Mouse (Mus musculus): ENCODE data around the gene Syndig1.
A peak's percentile ranks its signal among the peaks of the same experiment; 100 is the strongest.

Syndig1 gene

GRCm38 (mm10) chr2:149828911-149829310, at the start of gene Syndig1:
Syndig1 (plus strand) TSS chr2:149829211.
- no peak for DNase-seq

GRCm38 (mm10) chr2:149798613-149799012, 30.4 kb upstream of the Syndig1 start:
- no peak for DNase-seq

DNA sequence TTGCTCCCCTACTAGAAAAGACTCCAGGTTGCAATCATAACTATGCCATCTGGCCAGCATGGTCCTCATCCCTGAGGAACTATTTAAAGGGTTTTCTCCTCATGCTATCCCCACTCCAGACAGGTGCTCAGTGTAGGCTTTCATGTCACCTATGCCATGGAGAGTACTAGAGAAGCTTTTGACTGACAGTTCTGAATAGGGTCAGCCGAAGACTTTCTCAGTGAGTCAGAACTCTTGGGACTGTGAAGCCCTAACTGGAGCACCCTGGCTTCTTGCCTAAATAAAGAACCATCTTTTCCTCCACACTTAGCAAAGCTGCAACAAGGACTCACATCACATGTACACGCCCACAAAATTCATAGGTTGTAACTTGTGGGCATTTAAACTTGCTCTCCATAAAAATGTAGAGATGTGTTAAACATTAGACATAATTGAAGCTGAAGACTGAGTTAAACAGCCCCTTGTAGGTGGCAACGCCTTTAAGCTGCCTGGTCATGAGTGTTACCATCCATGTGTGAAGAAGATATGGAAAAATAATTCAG, 24.3 kb upstream of the Syndig1 start:
- DNase-seq, result no peak

DNA sequence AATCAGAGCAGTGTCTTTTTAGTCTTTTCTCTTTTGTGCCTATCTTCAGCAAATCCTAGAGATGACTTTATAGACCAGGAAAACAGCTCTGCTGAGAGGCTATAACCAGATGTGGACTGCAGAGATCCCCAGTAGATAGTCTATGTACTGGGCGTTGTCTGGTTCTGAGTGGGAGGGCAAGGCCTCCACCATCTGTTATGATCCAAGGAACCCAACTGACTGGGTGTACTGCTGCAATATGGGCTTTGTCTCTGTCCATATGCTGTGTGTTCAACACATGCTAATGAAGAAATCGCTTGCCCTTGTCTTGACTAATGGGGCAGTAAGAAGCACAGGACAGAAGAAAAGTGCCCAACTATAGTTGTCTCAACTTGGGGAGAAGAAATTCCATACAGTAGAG, 23.8 kb upstream of the Syndig1 start:
- no peak for DNase-seq

DNA sequence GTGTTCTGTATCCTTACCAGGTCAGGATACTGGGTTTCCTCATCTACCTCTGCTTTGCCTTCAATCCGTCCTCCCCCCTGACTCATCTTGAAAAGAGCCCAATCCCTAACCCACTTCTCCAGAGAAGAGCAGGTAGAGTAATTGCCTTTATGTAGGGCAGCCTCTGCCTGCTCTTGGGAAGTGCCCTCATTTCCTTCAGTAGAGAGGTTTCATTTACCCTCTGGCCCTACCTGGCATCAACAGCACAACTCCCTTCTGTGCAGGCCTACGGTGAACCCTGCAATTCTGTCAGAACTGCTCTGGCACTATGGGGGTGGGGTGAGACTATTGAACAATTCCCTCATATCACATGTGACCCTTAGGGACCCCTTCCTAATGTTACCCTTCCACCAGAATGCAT, 16.1 kb upstream of the Syndig1 start:
- DNase-seq, result no peak

- DNase-seq, result no peak
These were observed 10.6 kb upstream of the Syndig1 start for GRCm38 (mm10) chr2:149818395-149818794.

DNA sequence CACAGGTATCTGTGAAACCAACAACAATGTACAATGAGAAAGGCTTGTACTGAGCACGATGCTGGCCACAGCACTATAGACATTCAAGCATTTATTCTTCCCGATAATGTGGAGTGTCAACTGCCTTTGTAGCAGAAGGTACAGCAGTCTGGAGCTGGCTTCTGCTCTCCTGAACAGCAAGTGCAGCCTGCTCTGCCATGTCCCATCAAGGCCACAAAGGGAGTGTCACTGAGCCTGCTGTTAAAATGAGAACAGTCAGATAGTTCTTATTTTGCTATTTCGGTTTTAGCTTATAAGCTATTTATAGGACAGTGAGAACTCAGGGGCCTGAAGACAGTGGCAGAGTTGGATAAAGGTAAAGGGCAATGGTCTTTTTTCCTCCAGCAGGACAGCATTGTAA, 9.3 kb upstream of the Syndig1 start:
- no peak for DNase-seq

GRCm38 (mm10) chr2:149820201-149820600, 8.8 kb upstream of the Syndig1 start:
- no peak for DNase-seq

- DNase-seq, result peak; percentile 32
These were observed 1.0 kb downstream of the Syndig1 start for GRCm38 (mm10) chr2:149829955-149830535.

GRCm38 (mm10) chr2:149830536-149831458, 1.8 kb downstream of the Syndig1 start, which contains the start of gene C530025M09Rik:
C530025M09Rik (minus strand) TSS chr2:149831213.
- peak; percentile 76 for DNase-seq

DNA sequence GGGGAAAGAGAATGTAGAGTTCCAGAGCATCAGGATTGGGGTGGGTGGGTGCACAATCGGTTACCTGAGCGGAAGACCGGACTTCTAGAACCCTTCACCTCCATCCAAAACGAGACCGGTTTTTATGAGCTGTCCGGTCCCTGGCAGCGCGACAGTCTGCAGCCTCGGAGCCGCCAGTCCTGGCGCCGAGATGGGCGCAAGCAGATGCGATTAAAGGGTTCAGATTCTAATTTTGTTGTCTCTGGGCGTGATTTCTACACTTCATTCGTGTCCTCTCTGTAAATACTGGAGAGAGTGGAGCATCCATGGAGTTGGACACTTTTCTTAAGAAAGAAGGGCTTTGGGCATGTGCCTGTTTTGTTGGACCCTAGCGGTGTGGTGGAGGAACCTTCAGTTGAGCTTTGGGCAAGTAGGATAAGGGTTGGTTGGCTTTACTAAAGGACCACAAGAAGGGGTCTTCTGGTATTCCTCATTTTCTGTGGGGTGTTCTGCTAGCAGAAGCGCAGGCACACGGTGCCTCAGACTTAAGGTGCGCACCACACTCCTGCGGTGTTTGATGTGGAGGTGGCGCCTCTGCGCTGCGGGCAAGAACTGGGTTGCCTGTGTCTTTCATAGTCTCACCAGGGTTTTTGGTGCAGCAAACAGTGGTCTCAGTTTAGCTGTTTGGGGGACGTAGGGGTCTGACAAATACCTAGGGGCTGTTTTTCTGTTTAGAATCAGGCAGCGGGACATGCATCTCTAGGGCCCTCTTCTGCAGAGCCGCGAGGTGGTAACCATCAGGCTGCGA, 2.6 kb downstream of the Syndig1 start:
- DNase-seq, result peak; percentile 32

DNA sequence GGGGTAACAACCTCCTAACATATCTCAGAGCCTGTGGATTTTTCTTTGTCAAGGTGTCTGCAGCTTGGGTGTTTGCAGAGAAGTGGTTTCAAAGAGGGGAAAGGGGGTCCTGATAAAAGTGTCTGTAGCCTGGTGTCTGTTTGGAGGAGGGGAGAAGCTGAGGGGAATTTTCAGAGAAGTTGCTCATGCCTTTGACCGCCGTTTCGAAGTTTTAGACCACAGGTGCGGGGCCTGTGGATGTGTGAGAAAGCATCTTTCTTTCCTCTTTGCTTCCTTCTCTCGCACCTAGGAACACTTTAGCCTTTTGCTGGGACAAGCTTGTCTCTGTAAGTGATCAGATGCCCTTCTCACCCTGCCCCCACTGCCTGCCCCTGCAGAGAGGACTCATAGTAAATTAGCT, 3.3 kb downstream of the Syndig1 start:
- no peak for DNase-seq

- no peak for DNase-seq
These were observed 6.1 kb downstream of the Syndig1 start for GRCm38 (mm10) chr2:149835091-149835490.

DNA sequence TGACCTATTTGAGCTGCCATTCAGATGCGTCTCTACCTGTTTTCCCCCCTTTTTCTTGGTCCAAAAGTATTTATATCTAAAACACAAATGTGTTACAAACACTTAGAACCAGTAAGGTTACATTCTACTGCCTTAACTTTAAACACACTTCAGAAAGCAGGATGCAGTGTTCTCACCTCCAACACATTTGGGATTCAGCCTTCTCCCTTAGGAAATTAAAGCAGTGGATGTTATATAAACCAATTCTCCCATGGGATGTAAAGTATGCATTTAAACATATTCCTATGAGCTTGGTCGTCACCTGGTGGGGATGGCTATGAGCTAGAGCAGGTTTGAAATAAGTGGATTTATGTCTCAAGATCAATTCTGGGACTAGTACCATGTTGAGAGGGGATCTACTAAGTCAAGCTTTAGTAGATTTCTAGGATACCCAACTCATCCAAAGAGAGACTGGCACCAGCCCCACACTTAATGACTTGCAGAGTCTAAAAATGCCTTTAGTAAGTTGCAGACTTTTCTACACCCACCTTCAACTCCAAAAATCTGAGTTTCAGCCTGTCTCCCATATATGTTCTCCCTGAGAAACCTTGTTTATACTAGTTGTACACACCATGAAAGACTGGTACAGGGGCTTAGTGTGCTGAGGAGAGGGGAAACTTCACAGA, 7.6 kb downstream of the Syndig1 start:
- DNase-seq, result no peak

- DNase-seq, result no peak
These were observed 10.7 kb downstream of the Syndig1 start for GRCm38 (mm10) chr2:149839666-149840065.

DNA sequence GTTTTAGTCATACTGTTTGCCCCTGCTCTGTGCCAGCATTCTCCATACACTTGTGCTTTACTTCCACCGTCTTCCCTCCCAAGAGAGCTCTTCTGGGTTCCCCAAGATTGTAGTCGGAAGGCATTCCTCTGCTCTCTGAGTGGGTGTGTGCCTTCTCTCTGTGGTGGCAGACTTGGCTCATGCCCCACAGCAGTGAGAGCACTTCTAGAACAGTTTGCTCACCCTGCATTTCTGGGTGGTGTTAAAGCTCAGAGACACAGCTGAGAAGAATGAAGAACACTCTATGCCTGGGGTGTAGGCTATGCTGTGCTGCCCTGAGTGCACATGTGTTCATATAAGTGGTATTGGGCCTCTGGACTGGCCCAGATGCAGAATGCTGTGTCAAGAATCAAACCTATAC, 15.6 kb downstream of the Syndig1 start:
- DNase-seq, result no peak

DNA sequence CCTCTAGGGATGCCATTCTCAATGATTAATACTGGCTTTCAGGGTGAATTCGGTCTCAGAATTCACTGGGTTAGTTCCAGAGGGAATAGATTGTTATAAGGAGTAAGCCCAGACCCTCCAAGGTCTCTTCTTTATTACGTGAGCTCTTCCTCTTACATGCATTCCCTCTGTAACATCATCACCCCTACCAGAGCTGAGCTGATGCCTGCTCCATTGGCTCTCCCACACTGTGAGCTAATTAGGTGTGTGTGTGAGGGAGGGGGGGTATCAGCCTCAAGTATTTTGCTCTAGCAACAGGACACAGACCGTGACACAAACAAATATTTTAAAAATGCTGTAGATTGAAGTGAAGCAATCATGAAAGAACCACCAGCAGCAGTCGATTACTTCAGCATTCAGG, 19.8 kb downstream of the Syndig1 start:
- DNase-seq, result no peak

GRCm38 (mm10) chr2:149861002-149861401, 32.0 kb downstream of the Syndig1 start:
- DNase-seq, result no peak

DNA sequence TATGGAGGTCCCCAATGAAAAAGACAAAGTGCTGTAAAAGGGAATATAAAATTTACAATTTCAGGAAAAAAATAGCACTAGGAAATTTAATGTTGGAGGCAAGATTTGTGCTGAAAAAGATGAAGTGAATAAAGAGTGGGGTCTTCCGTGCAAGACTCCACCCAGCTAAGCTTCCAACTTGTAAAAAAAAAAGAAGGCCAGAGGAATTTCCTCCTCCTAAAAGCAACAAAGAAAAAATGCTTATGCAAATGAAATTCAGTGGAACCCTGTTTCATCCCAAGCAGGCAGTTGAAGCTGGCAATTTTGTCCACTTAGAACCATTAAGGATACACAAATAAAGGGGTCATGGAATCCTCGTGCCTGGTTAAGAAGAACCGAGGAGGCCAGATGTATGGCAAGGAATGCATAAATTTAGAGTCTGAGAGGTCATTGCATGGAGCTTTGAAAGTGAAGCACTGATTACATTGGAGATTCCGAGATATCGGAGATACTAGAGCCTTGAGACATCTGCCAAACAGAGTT, 37.0 kb downstream of the Syndig1 start:
- DNase-seq, result no peak

- DNase-seq, result no peak
These were observed 41.5 kb downstream of the Syndig1 start for GRCm38 (mm10) chr2:149870496-149870895.

DNA sequence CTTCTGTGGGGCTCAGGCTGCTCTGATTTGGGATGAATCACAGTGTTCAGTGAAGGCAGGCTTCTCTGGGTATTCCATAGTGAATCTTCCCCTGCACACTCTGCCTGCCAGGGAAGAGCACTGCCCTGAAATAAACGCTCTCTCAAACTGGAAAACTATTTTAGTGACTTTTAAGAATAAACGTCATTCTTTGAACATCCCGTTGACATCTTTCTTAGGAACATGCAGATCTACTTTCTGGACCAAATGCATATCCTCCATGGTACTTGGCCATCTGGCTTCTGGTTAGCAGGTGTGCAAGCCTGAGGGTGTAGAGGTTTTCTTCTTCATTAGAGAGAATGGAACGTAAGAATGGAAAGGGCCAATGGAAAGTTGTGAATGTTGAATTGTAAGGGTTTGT, 43.5 kb downstream of the Syndig1 start:
- DNase-seq, result no peak

DNA sequence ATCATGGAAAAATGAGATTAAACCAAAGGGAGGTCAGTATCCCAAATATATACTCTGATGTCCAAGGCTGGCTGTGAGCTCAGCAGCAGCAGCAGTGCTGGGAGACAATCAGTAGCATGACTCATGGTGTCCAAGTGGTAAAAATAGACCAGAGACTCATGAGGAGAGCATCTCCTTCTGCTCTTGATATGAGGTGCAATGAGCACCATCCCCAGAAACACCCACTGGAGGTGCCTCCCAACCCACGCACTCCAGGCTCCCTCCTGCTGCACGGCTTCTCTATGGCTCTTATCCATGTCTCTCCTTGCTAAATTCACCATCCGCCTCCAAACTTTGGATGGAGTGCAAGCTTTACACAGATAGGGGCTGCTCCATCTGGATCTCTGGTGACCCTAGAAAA, 44.3 kb downstream of the Syndig1 start:
- DNase-seq, result no peak
